In the genomic region with DNA sequence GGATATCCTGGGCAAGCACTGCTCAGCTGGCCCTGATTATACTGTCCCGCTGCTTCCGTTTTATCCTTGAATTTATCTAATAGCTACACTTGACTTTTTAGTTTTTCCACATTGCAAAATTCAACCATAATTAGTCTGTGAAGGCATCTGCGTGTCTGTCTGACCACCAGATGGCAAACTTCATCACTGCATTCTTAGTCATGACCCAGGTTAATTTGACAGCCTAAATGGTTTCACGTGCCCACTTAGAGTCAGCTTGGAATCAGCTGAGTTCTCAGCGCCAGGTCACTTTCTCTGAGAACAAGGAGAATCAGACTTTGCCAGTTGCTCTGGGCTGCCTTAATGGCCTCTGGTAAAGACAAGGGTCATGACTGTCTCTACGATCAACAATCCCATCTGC, we compare ENCODE assay signal across 11 mouse cellular contexts.
A peak's percentile ranks its signal among the peaks of the same experiment; 100 is the strongest.
DNase-seq lines count a peak whose midpoint lies in the region; ATAC-seq and TF ChIP-seq lines count a peak whose summit lies in the region.
"Had no signal": no experiment of that assay in that cellular context is flagged by ENCODE, and none has a peak within 500 bp of the region (broad histone marks: within the 10 kb centered on the region; RNA-seq: fewer than 3 reads in every experiment).

No protein-coding gene starts in this region.

- no peaks in the 10 kb centered on the region for H3K36me3 ChIP-seq in intestine, postnatal 0 days (ENCODE audit: control insufficient read depth, insufficient read depth)
- H3K36me3 ChIP-seq in intestine, embryonic 16.5 days (ENCODE audit: control insufficient read depth, insufficient read depth, low read length), result no peaks in the 10 kb centered on the region
- no peaks in the 10 kb centered on the region for H3K36me3 ChIP-seq in stomach, postnatal 0 days (ENCODE audit: control insufficient read depth, insufficient read depth, low read length)
- peaks cover 5% of the 10 kb centered on the region for H3K36me3 ChIP-seq in hindbrain, embryonic 13.5 days

- 64% methylated on average over 6 of the region's 6 CpGs for WGBS in intestine, postnatal 0 days
- 66% methylated on average over 6 of the region's 6 CpGs for WGBS in intestine, embryonic 16.5 days
- WGBS in stomach, postnatal 0 days, result 60% methylated on average over 6 of the region's 6 CpGs
- 67% methylated on average over 6 of the region's 6 CpGs for WGBS in hindbrain, embryonic 13.5 days

- no peaks in the 10 kb centered on the region for H3K4me1 ChIP-seq in intestine, postnatal 0 days (replicated peaks; ENCODE audit: control insufficient read depth, insufficient read depth, low read length)
- H3K4me1 ChIP-seq in intestine, embryonic 16.5 days (ENCODE audit: control insufficient read depth, insufficient read depth, low read length), result no peaks in the 10 kb centered on the region
- no peaks in the 10 kb centered on the region for H3K4me1 ChIP-seq in stomach, postnatal 0 days (replicated peaks; ENCODE audit: control insufficient read depth, insufficient read depth)
- 0 out of 2 replicates have a peak, but pooled peaks cover 2% of the 10 kb centered on the region for H3K4me1 ChIP-seq in hindbrain, embryonic 13.5 days (replicated peaks)
- H3K4me1 ChIP-seq: heart, embryonic 13.5 days; midbrain, embryonic 12.5 days had no signal

- no peaks in the 10 kb centered on the region for H3K27me3 ChIP-seq in intestine, postnatal 0 days (replicated peaks; ENCODE audit: control insufficient read depth, insufficient read depth, low read length)
- no peaks in the 10 kb centered on the region for H3K27me3 ChIP-seq in intestine, embryonic 16.5 days (replicated peaks; ENCODE audit: control insufficient read depth, insufficient read depth, low read length)
- H3K27me3 ChIP-seq in stomach, postnatal 0 days (ENCODE audit: control insufficient read depth, insufficient read depth, low read length), result no peaks in the 10 kb centered on the region
- no peaks in the 10 kb centered on the region for H3K27me3 ChIP-seq in hindbrain, embryonic 13.5 days
- H3K27me3 ChIP-seq: heart, embryonic 13.5 days; midbrain, embryonic 12.5 days had no signal

- no peak overlapping the region for H3K27ac ChIP-seq in intestine, postnatal 0 days (ENCODE audit: low read depth, low read length)
- H3K27ac ChIP-seq in intestine, embryonic 16.5 days (ENCODE audit: low read length), result no peak overlapping the region
- H3K27ac ChIP-seq in stomach, postnatal 0 days (replicated peaks), result no peak overlapping the region
- no peak overlapping the region for H3K27ac ChIP-seq in hindbrain, embryonic 13.5 days
- H3K27ac ChIP-seq: heart, embryonic 13.5 days; midbrain, embryonic 12.5 days had no signal

- H3K4me3 ChIP-seq in intestine, postnatal 0 days (ENCODE audit: low read depth, low read length), result no peak overlapping the region
- no peak overlapping the region for H3K4me3 ChIP-seq in intestine, embryonic 16.5 days (ENCODE audit: low read length)
- no peak overlapping the region for H3K4me3 ChIP-seq in stomach, postnatal 0 days (ENCODE audit: low read depth, low read length)
- H3K4me3 ChIP-seq in hindbrain, embryonic 13.5 days, result no peak overlapping the region
- H3K4me3 ChIP-seq: heart, embryonic 13.5 days; midbrain, embryonic 12.5 days had no signal

- TF ChIP-seq CTCF in intestine, postnatal 0 days (IDR thresholded peaks at IDR 0.05; ENCODE audit: low read depth), result peak; percentile 66
- TF ChIP-seq CTCF in stomach, postnatal 0 days (IDR thresholded peaks at IDR 0.05; ENCODE audit: low read depth), result peak; percentile 67

- ATAC-seq in CD4-positive, CD25-positive, alpha-beta regulatory T cell, adult 4 months, result no peak
- ATAC-seq in intestine, postnatal 0 days, result no peak
- no peak for ATAC-seq in intestine, embryonic 16.5 days
- ATAC-seq in stomach, postnatal 0 days (ENCODE audit: low FRiP score, low TSS enrichment), result no peak
- ATAC-seq in hindbrain, embryonic 13.5 days (ENCODE audit: low FRiP score), result no peak

- H3K9ac ChIP-seq in intestine, postnatal 0 days (ENCODE audit: low read depth, low read length), result no peak overlapping the region
- H3K9ac ChIP-seq in intestine, embryonic 16.5 days (ENCODE audit: low read depth, low read length), result no peak overlapping the region
- no peak overlapping the region for H3K9ac ChIP-seq in stomach, postnatal 0 days (ENCODE audit: low read length)
- no peak overlapping the region for H3K9ac ChIP-seq in hindbrain, embryonic 13.5 days
- H3K9ac ChIP-seq: heart, embryonic 13.5 days; midbrain, embryonic 12.5 days had no signal

- peak; percentile 6 for DNase-seq in CD4-positive, CD25-positive, alpha-beta regulatory T cell, adult 2 months (ENCODE audit: low read depth, low spot score)
- DNase-seq in thymus, postnatal 0 days (ENCODE audit: low spot score), result peak; percentile 15
- no peak for DNase-seq in thymus, postnatal 4 days
- no peak for DNase-seq in stomach, postnatal 0 days (ENCODE audit: low spot score)
- DNase-seq: kidney, postnatal 10 days had no signal

- TF ChIP-seq EP300 in stomach, postnatal 0 days (optimal IDR thresholded peaks at IDR 0.05), result no peak

- H3K4me2 ChIP-seq in intestine, postnatal 0 days (replicated peaks; ENCODE audit: low read depth), result no peak overlapping the region
- H3K4me2 ChIP-seq in intestine, embryonic 16.5 days (ENCODE audit: low read depth, low read length), result no peak overlapping the region
- no peak overlapping the region for H3K4me2 ChIP-seq in stomach, postnatal 0 days (replicated peaks; ENCODE audit: low read depth)
- no peak overlapping the region for H3K4me2 ChIP-seq in hindbrain, embryonic 13.5 days
- H3K4me2 ChIP-seq: heart, embryonic 13.5 days; midbrain, embryonic 12.5 days had no signal

- H3K9me3 ChIP-seq in intestine, postnatal 0 days (ENCODE audit: control insufficient read depth), result no peaks in the 10 kb centered on the region
- H3K9me3 ChIP-seq in intestine, embryonic 16.5 days (ENCODE audit: control insufficient read depth, low read length), result no peaks in the 10 kb centered on the region
- H3K9me3 ChIP-seq in stomach, postnatal 0 days (ENCODE audit: control insufficient read depth, low read length), result no peaks in the 10 kb centered on the region
- H3K9me3 ChIP-seq in hindbrain, embryonic 13.5 days, result peaks cover 5% of the 10 kb centered on the region; the same call in 1 of the 2 replicates
- H3K9me3 ChIP-seq: midbrain, embryonic 12.5 days had no signal

Comparison
In these comparisons a context has a peak if more than half of its experiments do, and no peak if none do; other contexts are left out.
1. DNase-seq: peak in CD4-positive, CD25-positive, alpha-beta regulatory T cell, adult 2 months (single experiment) and thymus, postnatal 0 days (single experiment); none in thymus, postnatal 4 days (single experiment) and stomach, postnatal 0 days (single experiment).